Mouse (Mus musculus): ENCODE measurements around the gene Nova2. TPM values are rescaled to one million over a fixed set of nuclear protein-coding genes. Genes with fewer than 3 reads are reported as not detected.

Nova2 gene
- polyA plus RNA-seq, 1 experiment from 2014 or later: 11.9 TPM

DNA sequence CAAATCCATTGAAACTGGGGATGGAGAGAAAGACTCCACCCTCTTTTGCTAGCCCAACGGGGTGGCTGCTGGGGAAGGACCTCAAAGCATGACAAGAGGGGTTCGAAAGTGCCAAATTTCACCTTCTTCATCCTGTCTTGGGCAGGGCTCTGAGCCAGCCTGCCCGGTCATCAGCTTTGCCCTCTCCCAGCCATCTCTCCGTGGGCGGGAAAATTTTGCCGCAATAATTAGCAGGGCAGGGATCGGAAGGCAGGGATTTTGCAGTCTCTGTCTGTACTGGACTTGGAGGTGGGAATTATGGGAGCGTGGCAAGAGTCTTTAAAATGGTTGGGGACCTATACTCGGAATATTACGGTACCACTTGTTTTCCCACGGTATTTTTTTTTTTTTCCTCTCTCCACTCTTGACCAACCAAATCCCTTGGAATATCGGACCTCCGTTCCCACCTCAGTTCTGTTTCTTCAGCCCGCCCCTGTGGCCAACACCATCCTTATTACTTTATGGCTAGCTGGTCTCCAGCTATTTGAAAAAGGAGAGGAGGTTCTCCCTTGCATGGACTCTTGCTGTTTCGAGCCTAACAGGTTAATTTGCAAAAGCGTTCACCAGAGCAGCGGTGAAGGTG is 36.6 kb downstream of the Nova2 start:
- H3K27ac ChIP-seq (ENCODE audit: low read length): no peak overlapping the region; the same call in 1 of the 2 replicates

GRCm38 (mm10) chr7:18962795-18963194 is 37.1 kb downstream of the Nova2 start:
- peak overlapping the region; percentile 56 for H3K9ac ChIP-seq (ENCODE audit: low read depth, low read length)
- no peak for ATAC-seq
- H3K4me3 ChIP-seq (ENCODE audit: low read depth, low read length): no peak overlapping the region
- no peaks in the 10 kb centered on the region for H3K27me3 ChIP-seq (ENCODE audit: control insufficient read depth, insufficient read depth, low read depth, low read length)
- 3% methylated on average over 18 of the region's 20 CpGs for WGBS
- no peaks in the 10 kb centered on the region for H3K9me3 ChIP-seq (replicated peaks; ENCODE audit: control insufficient read depth, low read length, poor library complexity, severe bottlenecking)
- peaks cover 29% of the 10 kb centered on the region for H3K4me1 ChIP-seq (ENCODE audit: control insufficient read depth, insufficient read depth, low read length)
- peaks cover 8% of the 10 kb centered on the region; the same call in 1 of the 2 replicates for H3K36me3 ChIP-seq (ENCODE audit: control insufficient read depth, insufficient read depth, low read length)
- H3K27ac ChIP-seq (ENCODE audit: low read length): no peak overlapping the region; the same call in 1 of the 2 replicates
- peak overlapping the region; percentile 44 for H3K4me2 ChIP-seq (ENCODE audit: low read length)

More for the DNA sequence above, 36.6 kb downstream of the Nova2 start:
- WGBS: 4% methylated on average over 17 of the region's 17 CpGs
- Histone ChIP-seq H3K9ac (ENCODE audit: low read depth, low read length) (peak overlapping the region; percentile 56), H3K4me3 (ENCODE audit: low read depth, low read length) (no peak overlapping the region), H3K9me3 (replicated peaks; ENCODE audit: control insufficient read depth, low read length, poor library complexity, severe bottlenecking) (no peaks in the 10 kb centered on the region), H3K4me1 (ENCODE audit: control insufficient read depth, insufficient read depth, low read length) (peaks cover 34% of the 10 kb centered on the region), H3K36me3 (ENCODE audit: control insufficient read depth, insufficient read depth, low read length) (peaks cover 11% of the 10 kb centered on the region; the same call in 1 of the 2 replicates), H3K27me3 (ENCODE audit: control insufficient read depth, insufficient read depth, low read depth, low read length) (no peaks in the 10 kb centered on the region), H3K4me2 (ENCODE audit: low read length) (peak overlapping the region; percentile 44)
- no peak for ATAC-seq

DNA sequence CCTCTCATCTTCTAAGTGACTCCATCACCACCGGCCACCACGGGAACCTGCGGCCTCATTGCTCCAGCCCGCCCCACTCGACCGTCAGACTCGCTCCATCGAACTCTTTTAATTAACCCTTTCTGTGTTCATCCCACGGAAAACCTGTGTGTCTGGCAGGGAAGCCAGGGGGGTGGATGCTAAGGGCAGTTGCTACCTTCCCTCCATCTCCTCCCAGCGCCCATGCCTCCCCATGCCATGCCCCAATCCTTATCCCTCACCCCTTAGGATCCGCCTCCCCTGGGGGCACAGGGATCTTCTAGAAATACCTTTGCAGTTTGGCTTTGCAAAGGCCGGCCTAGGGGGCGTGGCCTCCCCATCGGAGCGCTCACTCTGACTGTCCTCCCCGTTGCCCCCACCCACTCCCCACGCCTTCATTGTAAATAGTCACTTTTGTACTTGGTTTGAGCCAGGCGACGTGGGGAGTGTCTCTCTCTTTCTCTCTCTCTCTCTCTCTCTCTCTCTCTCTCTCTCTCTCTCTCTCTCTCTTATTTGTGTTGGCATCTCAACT is 37.7 kb downstream of the Nova2 start:
- ATAC-seq: no peak
- Histone ChIP-seq H3K4me2 (ENCODE audit: low read length) (peak overlapping the region; percentile 44; the same call in 1 of the 2 replicates), H3K9ac (ENCODE audit: low read depth, low read length) (no peak overlapping the region), H3K9me3 (replicated peaks; ENCODE audit: control insufficient read depth, low read length, poor library complexity, severe bottlenecking) (no peaks in the 10 kb centered on the region), H3K27ac (ENCODE audit: low read length) (no peak overlapping the region), H3K27me3 (ENCODE audit: control insufficient read depth, insufficient read depth, low read depth, low read length) (no peaks in the 10 kb centered on the region), H3K4me1 (ENCODE audit: control insufficient read depth, insufficient read depth, low read length) (peaks cover 23% of the 10 kb centered on the region), H3K36me3 (ENCODE audit: control insufficient read depth, insufficient read depth, low read length) (peaks cover 3% of the 10 kb centered on the region; the same call in 1 of the 2 replicates), H3K4me3 (ENCODE audit: low read depth, low read length) (no peak overlapping the region)
- 3% methylated on average over 19 of the region's 19 CpGs for WGBS

GRCm38 (mm10) chr7:18965312-18965711 is 39.6 kb downstream of the Nova2 start:
- Histone ChIP-seq H3K4me1 (ENCODE audit: control insufficient read depth, insufficient read depth, low read length) (peaks cover 20% of the 10 kb centered on the region), H3K9me3 (replicated peaks; ENCODE audit: control insufficient read depth, low read length, poor library complexity, severe bottlenecking) (no peaks in the 10 kb centered on the region), H3K36me3 (ENCODE audit: control insufficient read depth, insufficient read depth, low read length) (no peaks in the 10 kb centered on the region), H3K4me2 (ENCODE audit: low read length) (no peak overlapping the region), H3K9ac (ENCODE audit: low read depth, low read length) (no peak overlapping the region), H3K27ac (ENCODE audit: low read length) (no peak overlapping the region), H3K27me3 (ENCODE audit: control insufficient read depth, insufficient read depth, low read depth, low read length) (no peaks in the 10 kb centered on the region), H3K4me3 (ENCODE audit: low read depth, low read length) (no peak overlapping the region)
- ATAC-seq: no peak
- 88% methylated on average over 5 of the region's 5 CpGs for WGBS

DNA sequence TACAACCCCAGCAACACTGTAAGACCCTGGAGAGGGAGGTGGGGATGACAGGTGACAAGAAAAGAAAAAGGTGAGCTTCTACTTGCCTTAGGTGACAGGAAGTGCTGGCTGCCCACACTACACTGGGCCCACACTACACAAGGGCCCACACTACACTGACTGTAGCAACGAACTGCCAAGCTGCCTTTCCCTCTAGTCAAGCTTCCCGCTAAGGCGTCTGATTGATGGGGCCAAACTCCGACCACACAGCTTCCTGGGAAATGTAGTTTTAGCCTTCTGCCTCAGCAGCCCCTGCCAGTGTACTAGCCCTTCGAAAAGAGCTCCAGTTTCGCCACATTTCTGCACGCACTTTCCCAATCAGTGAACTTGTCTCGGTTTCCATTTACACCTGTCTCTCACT is 41.9 kb downstream of the Nova2 start:
- peaks cover 7% of the 10 kb centered on the region for H3K4me1 ChIP-seq (ENCODE audit: control insufficient read depth, insufficient read depth, low read length)
- H3K9ac ChIP-seq (ENCODE audit: low read depth, low read length): no peak overlapping the region
- H3K27ac ChIP-seq (ENCODE audit: low read length): no peak overlapping the region
- H3K27me3 ChIP-seq (ENCODE audit: control insufficient read depth, insufficient read depth, low read depth, low read length): no peaks in the 10 kb centered on the region
- H3K36me3 ChIP-seq (ENCODE audit: control insufficient read depth, insufficient read depth, low read length): no peaks in the 10 kb centered on the region
- H3K4me2 ChIP-seq (ENCODE audit: low read length): no peak overlapping the region
- no peaks in the 10 kb centered on the region for H3K9me3 ChIP-seq (replicated peaks; ENCODE audit: control insufficient read depth, low read length, poor library complexity, severe bottlenecking)
- no peak overlapping the region for H3K4me3 ChIP-seq (ENCODE audit: low read depth, low read length)
- 15% methylated on average over 8 of the region's 8 CpGs for WGBS
- peak; percentile 30 for ATAC-seq

DNA sequence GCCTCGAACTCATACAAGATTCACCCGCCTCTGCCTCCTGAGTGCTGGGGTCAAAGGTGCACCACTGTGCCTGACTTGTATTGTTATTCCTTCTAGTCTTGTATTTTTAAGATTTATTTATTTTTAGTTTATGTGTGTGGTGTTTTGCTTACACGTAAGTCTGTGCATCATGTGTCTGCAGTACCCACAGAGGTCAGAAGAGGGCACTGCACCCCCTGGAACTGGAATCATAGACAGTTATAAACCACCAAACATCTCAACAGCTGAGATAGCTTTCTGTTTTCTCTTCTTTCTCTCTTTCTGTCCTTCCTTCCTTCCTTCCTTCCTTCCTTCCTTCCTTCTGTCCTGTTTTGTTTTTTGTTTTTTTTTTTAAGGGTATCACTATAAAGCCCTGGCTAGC is 45.3 kb downstream of the Nova2 start:
- H3K4me2 ChIP-seq (ENCODE audit: low read length): no peak overlapping the region
- no peaks in the 10 kb centered on the region for H3K27me3 ChIP-seq (ENCODE audit: control insufficient read depth, insufficient read depth, low read depth, low read length)
- H3K36me3 ChIP-seq (ENCODE audit: control insufficient read depth, insufficient read depth, low read length): no peaks in the 10 kb centered on the region
- H3K4me3 ChIP-seq (ENCODE audit: low read depth, low read length): no peak overlapping the region
- H3K27ac ChIP-seq (ENCODE audit: low read length): no peak overlapping the region
- no peak overlapping the region for H3K9ac ChIP-seq (ENCODE audit: low read depth, low read length)
- no peaks in the 10 kb centered on the region; the same call in 1 of the 2 replicates for H3K4me1 ChIP-seq (ENCODE audit: control insufficient read depth, insufficient read depth, low read length)
- no peaks in the 10 kb centered on the region for H3K9me3 ChIP-seq (replicated peaks; ENCODE audit: control insufficient read depth, low read length, poor library complexity, severe bottlenecking)
- WGBS: 87% methylated on average over 3 of the region's 3 CpGs
- ATAC-seq: no peak

DNA sequence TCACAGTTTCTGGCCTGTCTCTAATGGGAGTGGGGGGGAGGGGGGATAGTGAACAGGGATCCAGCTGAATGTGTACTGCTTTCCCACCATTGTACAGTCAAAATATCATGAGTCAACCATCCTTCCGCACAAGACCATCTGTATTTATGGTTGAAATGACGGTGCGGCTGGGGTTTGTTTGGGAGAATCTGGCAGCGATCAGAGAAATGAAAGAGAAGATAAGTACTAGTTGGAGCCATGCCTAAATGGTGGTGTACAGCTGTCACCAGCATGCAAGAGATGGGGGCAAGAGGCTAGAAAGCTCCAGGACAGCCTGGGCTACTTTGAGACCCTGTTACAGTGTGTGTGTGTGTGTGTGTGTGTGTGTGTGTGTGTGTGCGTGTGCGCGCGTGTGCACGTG is 52.7 kb downstream of the Nova2 start:
- H3K27me3 ChIP-seq (ENCODE audit: control insufficient read depth, insufficient read depth, low read depth, low read length): no peaks in the 10 kb centered on the region
- H3K27ac ChIP-seq (ENCODE audit: low read length): no peak overlapping the region
- no peak overlapping the region for H3K9ac ChIP-seq (ENCODE audit: low read depth, low read length)
- H3K4me2 ChIP-seq (ENCODE audit: low read length): no peak overlapping the region
- WGBS: 89% methylated on average over 9 of the region's 9 CpGs
- no peaks in the 10 kb centered on the region for H3K4me1 ChIP-seq (ENCODE audit: control insufficient read depth, insufficient read depth, low read length)
- ATAC-seq: no peak
- H3K4me3 ChIP-seq (ENCODE audit: low read depth, low read length): no peak overlapping the region
- no peaks in the 10 kb centered on the region for H3K36me3 ChIP-seq (ENCODE audit: control insufficient read depth, insufficient read depth, low read length)
- H3K9me3 ChIP-seq (replicated peaks; ENCODE audit: control insufficient read depth, low read length, poor library complexity, severe bottlenecking): no peaks in the 10 kb centered on the region

DNA sequence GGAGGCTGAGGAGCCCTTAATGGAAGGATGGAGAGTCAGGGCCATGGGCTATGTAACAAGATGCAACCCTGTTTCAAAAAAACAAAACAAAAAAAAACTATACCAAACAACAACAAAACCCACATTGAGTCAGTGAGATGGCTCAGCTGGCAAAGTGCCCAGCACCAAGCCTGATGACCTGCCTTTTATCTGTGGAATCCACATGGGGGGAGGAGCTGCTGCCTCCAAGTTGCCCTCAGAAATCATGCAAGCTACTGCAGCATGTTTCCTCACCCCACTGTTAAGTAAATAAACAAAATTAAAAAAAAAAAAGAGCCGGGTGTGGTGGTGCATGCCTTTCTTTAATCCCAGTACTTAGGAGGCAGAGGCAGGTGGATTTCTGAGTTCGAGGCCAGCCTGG is 60.8 kb downstream of the Nova2 start:
- H3K4me3 ChIP-seq (ENCODE audit: low read depth, low read length): no peak overlapping the region
- H3K9me3 ChIP-seq (replicated peaks; ENCODE audit: control insufficient read depth, low read length, poor library complexity, severe bottlenecking): no peaks in the 10 kb centered on the region
- no peak overlapping the region for H3K9ac ChIP-seq (ENCODE audit: low read depth, low read length)
- WGBS: 100% methylated on average over 2 of the region's 2 CpGs
- no peaks in the 10 kb centered on the region for H3K36me3 ChIP-seq (ENCODE audit: control insufficient read depth, insufficient read depth, low read length)
- H3K27ac ChIP-seq (ENCODE audit: low read length): no peak overlapping the region
- no peaks in the 10 kb centered on the region for H3K4me1 ChIP-seq (ENCODE audit: control insufficient read depth, insufficient read depth, low read length)
- ATAC-seq: no peak
- H3K27me3 ChIP-seq (ENCODE audit: control insufficient read depth, insufficient read depth, low read depth, low read length): no peaks in the 10 kb centered on the region
- no peak overlapping the region for H3K4me2 ChIP-seq (ENCODE audit: low read length)

GRCm38 (mm10) chr7:18987100-18987499 is 61.4 kb downstream of the Nova2 start, which contains the start of gene Nanos2:
Gene Nanos2, plus strand, starts transcription at chr7:18987400.
- H3K27me3 ChIP-seq (ENCODE audit: control insufficient read depth, insufficient read depth, low read depth, low read length): no peaks in the 10 kb centered on the region
- no peak within 1 kb of the TSS for H3K27ac ChIP-seq (ENCODE audit: low read length)
- no peaks in the 10 kb centered on the region for H3K36me3 ChIP-seq (ENCODE audit: control insufficient read depth, insufficient read depth, low read length)
- peaks cover 5% of the 10 kb centered on the region; the same call in 1 of the 2 replicates for H3K4me1 ChIP-seq (ENCODE audit: control insufficient read depth, insufficient read depth, low read length)
- no peaks in the 10 kb centered on the region for H3K9me3 ChIP-seq (replicated peaks; ENCODE audit: control insufficient read depth, low read length, poor library complexity, severe bottlenecking)
- no peak for ATAC-seq
- H3K9ac ChIP-seq (ENCODE audit: low read depth, low read length): no peak within 1 kb of the TSS
- no peak within 1 kb of the TSS for H3K4me3 ChIP-seq (ENCODE audit: low read depth, low read length)
- H3K4me2 ChIP-seq (ENCODE audit: low read length): no peak within 1 kb of the TSS
- 87% methylated on average over 2 of the region's 2 CpGs for WGBS

Measured in midbrain, embryonic 16.5 days (tissue).